Mouse (Mus musculus) limb, embryonic 15.5 days (tissue): Measurements from ENCODE around the gene Arid1a. TPM values are rescaled to one million over a fixed set of nuclear protein-coding genes. Genes with fewer than 3 reads are reported as not detected.
A peak's percentile ranks its signal among the peaks of the same experiment; 100 is the strongest.

ENCODE experiments used
- ATAC-seq: fragments of 200-750 bp; cut with Nextera tagmentation; 2 replicates; pipeline ENCODE4 v1.8.0; 2017; ENCODE audit warnings: low read depth, moderate TSS enrichment; ENCODE audit not compliant: insufficient number of reproducible peaks, low FRiP score, low TSS enrichment
- H3K27ac ChIP-seq: fragments of 300-500 bp; sonication (generic); 2 replicates; pipeline ENCODE4 v1.5.1; 2015; ENCODE audit warnings: moderate library complexity, mild to moderate bottlenecking, inconsistent platforms
- H3K27me3 ChIP-seq: fragments of 300-500 bp; sonication (generic); 2 replicates; pipeline ENCODE4 v1.6.1; 2015; ENCODE audit warnings: inconsistent platforms
- H3K36me3 ChIP-seq: fragments of 300-500 bp; sonication (generic); 2 replicates; pipeline ENCODE4 v1.6.1; 2015; ENCODE audit warnings: inconsistent platforms
- H3K4me1 ChIP-seq: fragments of 300-500 bp; sonication (generic); 2 replicates; pipeline ENCODE4 v1.6.1; 2015; ENCODE audit warnings: inconsistent platforms
- H3K4me2 ChIP-seq: fragments of 300-500 bp; sonication (generic); 2 replicates; pipeline ENCODE4 v1.6.1; 2015; ENCODE audit warnings: mild to moderate bottlenecking, inconsistent platforms
- H3K4me3 ChIP-seq: fragments of 300-500 bp; sonication (generic); 2 replicates; pipeline ENCODE4 v1.5.1; 2015; ENCODE audit warnings: mild to moderate bottlenecking, inconsistent platforms
- H3K9ac ChIP-seq: fragments of 300-500 bp; sonication (generic); 2 replicates; pipeline ENCODE4 v1.6.1; 2015; ENCODE audit warnings: inconsistent platforms
- H3K9me3 ChIP-seq: fragments of 300-500 bp; sonication (generic); 2 replicates; pipeline ENCODE4 v1.6.1; 2016; ENCODE audit warnings: inconsistent platforms
- WGBS: fragments of 180-500 bp; shearing (Covaris S2); methylation state at CpG from one replicate; pipeline ENCODE4 v1.1.7; 2015; 5-methylcytosine and 5-hydroxymethylcytosine counted together
- polyA plus RNA-seq: library from polyadenylated mRNA; unstranded; fragments of >200 nt; fragmentation: Nextera tagmentation; extraction: Ambion mirVana; gene quantifications from 2 replicates; pipeline ENCODE4 v1.2.1, GENCODE M21; 2015

The Arid1a gene
- polyA plus RNA-seq: 21.7 and 24.2 TPM in 2 replicates

DNA sequence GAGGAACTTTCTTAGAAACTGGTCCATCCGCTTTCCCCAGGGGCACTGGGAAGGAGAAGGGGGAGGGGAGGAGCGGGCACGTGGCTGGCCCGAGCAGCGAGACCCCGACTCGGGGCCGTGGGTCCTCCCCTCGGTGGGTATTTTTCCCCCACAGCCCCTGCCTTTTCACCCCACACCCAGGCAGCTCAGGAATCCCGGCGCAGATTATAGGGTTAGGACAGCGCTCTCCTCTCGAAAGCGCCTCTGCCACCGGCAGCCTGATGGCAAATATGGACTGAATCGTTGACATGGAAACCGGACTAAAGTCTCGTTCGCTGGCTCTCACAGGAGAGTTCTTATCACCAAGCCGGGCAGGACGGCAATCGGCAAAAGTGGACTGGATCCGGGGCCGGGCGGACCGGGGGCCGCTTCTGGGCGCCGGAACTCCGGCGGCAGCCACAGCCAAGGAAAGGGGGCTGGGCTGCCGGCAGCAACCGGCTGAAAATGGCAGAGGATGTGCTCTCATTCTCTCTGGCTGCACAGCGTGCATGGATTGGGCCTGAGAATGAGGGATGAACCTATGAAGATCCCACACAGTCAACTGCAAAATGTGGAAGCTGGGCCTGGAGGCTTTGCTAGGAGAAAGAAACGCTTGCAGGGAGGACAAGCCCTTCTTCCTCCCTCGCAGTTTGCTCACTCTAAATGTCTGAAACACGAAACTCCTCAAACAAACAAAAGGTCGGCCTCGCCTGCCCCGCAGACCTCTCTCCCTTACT, at the start of gene Arid1a:
TSS of gene Arid1a (minus strand) at position 256 of the 755 bp plus-strand sequence.
- Histone ChIP-seq H3K4me2 (peak within 1 kb of the TSS; percentile 93), H3K27me3 (no peaks in the 10 kb centered on the region), H3K9ac (peak within 1 kb of the TSS; percentile 63), H3K27ac (peak within 1 kb of the TSS; percentile 100), H3K9me3 (no peaks in the 10 kb centered on the region), H3K4me1 (peaks cover 25% of the 10 kb centered on the region), H3K4me3 (peak within 1 kb of the TSS; percentile 58), H3K36me3 (no peaks in the 10 kb centered on the region)
- WGBS: under 1% methylated on average over 40 of the region's 40 CpGs
- ATAC-seq: peak; percentile 58

DNA sequence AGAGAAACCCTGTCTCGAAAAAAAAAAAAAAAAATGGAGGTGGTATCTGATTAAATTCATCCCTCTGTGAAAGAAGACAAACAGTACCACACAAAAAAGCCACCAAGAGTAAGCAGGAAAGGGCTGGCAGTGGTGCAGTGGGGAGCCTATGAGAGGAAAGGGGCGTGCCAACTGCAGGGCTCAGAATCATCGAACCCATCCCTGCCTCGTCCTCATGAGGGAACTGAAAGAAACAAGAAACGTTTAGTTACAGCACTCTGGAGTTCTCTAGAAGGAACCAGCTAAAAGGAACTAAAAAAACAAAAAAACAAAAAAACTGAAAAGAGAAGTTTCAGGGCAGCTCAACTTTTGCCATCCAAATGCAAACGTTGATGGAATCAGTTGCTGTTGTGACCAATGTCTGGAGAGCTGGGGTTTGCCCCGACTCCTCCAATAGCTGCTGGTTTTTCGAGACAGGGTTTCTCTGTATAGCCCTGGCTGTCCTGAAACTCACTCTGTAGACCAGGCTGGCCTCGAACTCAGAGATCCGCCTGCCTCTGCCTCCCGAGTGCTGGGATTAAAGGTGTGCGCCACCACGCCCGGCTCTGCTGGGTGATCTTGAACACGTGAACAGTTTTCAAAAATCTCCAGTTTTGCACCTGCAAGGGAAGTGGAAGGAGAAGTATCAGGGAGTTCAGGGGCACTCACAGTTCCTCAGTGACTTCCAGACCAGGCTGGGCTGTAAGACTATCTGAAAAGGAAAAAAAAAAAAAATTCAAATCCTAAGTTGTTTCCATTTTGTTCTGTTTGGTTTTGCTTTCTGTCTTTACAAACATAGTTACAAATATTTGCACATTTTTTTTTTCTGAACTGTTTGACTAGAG, 48.1 kb upstream of the Arid1a start:
- Histone ChIP-seq H3K4me1 (no peaks in the 10 kb centered on the region), H3K9ac (no peak overlapping the region), H3K27ac (no peak overlapping the region), H3K4me2 (no peak overlapping the region), H3K27me3 (no peaks in the 10 kb centered on the region), H3K36me3 (no peaks in the 10 kb centered on the region), H3K4me3 (no peak overlapping the region), H3K9me3 (no peaks in the 10 kb centered on the region)
- 71% methylated on average over 15 of the region's 15 CpGs for WGBS
- ATAC-seq: no peak

DNA sequence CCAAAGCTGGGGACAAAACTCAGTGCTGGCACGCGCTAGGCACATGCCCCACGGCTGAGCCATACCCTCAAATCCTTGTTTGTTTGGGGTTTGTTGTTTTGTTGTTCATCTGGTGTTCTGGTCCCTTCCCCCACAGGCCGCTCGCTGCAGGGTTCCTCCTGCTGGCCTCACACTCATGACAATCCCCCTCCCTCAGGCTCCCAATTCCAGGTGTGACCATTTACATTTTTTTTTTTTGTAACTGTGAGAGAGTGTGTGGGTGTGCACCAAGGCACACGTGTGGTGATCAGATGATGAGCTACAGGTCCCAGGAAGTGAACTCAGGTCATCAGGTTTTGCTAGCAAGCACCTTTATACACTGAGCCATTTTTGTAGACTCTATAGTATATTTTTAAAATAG, 44.0 kb upstream of the Arid1a start:
- H3K36me3 ChIP-seq: no peaks in the 10 kb centered on the region
- H3K9ac ChIP-seq: no peak overlapping the region
- WGBS: 18% methylated on average over 6 of the region's 6 CpGs
- no peaks in the 10 kb centered on the region for H3K4me1 ChIP-seq
- no peak overlapping the region for H3K4me3 ChIP-seq
- no peaks in the 10 kb centered on the region for H3K27me3 ChIP-seq
- no peak for ATAC-seq
- no peak overlapping the region for H3K27ac ChIP-seq
- no peak overlapping the region for H3K4me2 ChIP-seq
- H3K9me3 ChIP-seq: no peaks in the 10 kb centered on the region

DNA sequence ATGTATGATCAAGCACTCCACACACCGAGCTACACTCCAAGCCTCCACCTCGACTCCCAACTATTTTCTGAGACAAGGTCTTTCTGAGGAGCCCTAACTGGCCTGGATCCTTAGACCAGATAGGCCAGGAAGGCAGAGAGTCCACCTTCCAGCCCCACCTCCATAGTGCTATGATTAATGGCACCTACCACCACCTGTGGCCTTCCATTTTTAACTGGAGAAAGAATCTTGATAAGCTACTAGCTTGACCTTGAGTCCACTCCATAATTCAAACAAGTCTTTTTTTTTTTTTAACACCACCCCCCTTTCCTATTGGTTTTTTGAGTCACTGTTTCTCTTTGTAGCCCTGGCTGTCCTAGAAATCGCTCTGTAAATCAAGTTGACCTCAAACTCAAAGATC, 36.7 kb upstream of the Arid1a start:
- no peak overlapping the region for H3K27ac ChIP-seq
- no peak overlapping the region for H3K4me2 ChIP-seq
- no peaks in the 10 kb centered on the region for H3K27me3 ChIP-seq
- 86% methylated on average over 3 of the region's 3 CpGs for WGBS
- H3K4me3 ChIP-seq: no peak overlapping the region
- ATAC-seq: no peak
- H3K9ac ChIP-seq: no peak overlapping the region
- H3K9me3 ChIP-seq: no peaks in the 10 kb centered on the region
- no peaks in the 10 kb centered on the region for H3K4me1 ChIP-seq
- no peaks in the 10 kb centered on the region for H3K36me3 ChIP-seq

DNA sequence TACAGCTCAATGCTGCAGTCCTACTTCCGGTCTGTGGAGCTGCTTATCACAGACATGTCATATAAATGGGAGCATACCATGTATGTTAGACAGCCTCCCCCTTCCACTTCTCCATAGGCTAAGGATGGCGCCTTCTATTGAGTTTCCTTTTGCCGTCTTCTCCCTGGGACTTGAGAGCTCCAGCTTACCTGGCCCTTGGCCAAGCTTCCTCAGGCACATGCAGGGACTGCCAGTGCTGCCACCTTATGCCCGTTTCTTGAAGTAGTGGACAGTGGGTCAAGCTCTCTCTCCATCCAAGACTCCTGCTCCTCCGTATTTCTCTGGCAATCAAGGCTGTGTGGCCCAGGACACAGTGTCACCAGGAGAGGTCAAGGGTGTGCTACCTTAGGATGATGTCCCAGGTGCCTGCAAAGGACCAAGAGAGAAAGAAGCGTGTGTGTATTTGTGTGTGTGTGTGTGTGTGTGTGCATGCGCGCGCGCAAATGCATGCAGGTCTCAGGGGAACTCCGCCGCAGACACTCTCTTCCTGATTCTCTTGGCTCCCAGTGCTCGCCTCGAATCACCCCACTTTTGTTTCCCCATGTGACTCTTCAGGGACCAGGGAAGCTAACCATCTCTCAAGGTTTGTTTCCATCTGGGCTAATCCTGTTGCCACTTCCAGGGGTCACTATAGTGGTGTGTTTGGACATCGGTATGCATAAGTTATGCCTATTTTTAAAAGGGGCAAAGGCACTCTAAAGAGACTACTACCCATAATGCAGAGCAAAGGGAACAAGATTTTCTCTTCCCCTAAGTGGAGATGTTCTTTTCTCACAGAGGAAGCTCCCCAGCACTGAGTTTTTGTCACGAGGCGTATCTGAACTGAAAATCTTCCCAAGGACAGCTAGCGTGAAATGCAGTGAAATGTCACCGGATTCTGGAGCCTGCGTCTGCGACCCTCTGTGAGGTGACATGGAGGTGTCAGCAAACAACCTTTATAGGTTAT, 18.3 kb upstream of the Arid1a start:
- 76% methylated on average over 21 of the region's 21 CpGs for WGBS
- Histone ChIP-seq H3K4me3 (no peak overlapping the region), H3K4me1 (no peaks in the 10 kb centered on the region), H3K36me3 (no peaks in the 10 kb centered on the region), H3K9ac (no peak overlapping the region), H3K27me3 (no peaks in the 10 kb centered on the region), H3K9me3 (no peaks in the 10 kb centered on the region), H3K4me2 (no peak overlapping the region), H3K27ac (no peak overlapping the region)
- 0 out of 2 replicates have a peak, but pooled peaks have one; percentile 35 for ATAC-seq

DNA sequence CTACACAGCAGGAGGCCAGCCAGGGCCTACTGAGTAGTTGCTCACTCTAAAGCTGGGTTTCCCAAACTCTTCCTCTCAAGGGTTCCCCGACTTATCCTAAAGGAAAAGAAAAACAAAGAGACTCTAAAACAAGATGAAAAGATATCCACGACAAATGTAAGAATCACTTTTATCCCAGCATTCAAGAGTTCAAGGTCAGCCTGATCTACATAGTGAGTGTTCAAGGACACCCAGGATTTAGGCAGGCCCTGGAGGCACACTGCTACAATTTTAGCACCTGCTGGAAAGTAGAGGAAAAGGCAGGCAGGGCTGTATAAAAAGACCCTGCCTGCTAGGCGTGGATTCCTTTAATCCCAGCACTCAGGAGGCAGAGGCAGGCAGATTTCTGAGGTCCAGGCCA, 12.6 kb upstream of the Arid1a start:
- 83% methylated on average over 3 of the region's 3 CpGs for WGBS
- Histone ChIP-seq H3K27me3 (no peaks in the 10 kb centered on the region), H3K4me1 (no peaks in the 10 kb centered on the region), H3K4me2 (no peak overlapping the region), H3K27ac (peak overlapping the region; percentile 48; the same call in 1 of the 2 replicates), H3K9me3 (no peaks in the 10 kb centered on the region), H3K36me3 (no peaks in the 10 kb centered on the region), H3K4me3 (no peak overlapping the region), H3K9ac (no peak overlapping the region)
- ATAC-seq: no peak

DNA sequence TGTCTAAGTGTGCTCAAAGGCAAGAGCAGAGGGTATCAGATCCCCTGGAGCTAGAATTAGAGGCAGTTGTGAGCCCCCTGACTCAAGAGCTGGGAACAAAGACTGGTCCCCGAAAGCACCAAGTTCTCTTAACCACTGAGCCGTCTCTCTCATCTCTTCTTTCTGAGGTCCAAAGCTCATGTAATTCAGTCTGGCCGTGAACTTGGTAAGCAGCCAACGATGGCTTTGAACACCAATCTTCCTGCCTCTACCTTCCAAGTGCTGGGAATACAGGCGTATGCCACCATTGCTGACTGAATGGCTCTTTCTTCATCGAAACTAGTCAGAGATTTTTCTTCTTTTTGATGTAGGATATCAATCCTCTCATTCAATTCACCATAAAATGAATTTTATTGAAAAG, 6.5 kb upstream of the Arid1a start:
- H3K36me3 ChIP-seq: no peaks in the 10 kb centered on the region
- no peak overlapping the region for H3K4me2 ChIP-seq
- no peak overlapping the region for H3K9ac ChIP-seq
- no peaks in the 10 kb centered on the region for H3K4me1 ChIP-seq
- no peaks in the 10 kb centered on the region for H3K27me3 ChIP-seq
- H3K4me3 ChIP-seq: no peak overlapping the region
- no peak overlapping the region for H3K27ac ChIP-seq
- 62% methylated on average over 6 of the region's 6 CpGs for WGBS
- H3K9me3 ChIP-seq: no peaks in the 10 kb centered on the region
- ATAC-seq: no peak

DNA sequence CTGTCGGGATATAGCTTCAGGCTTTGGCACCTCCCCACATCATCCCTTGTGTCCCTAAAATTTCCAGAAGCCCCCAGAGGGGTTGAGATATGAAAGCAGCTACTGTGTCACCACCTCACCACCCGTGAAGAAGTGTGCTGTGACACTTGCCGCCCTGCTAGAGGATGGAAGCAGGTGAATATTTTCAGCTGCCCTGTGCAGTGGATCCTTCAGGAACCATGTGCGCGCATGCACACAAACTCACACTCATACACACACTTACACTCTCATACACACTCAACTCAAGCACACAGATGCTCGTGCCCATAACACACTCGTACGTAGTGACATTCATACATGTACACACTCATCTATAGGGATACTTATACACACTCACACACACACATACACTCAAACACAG, 3.1 kb upstream of the Arid1a start:
- ATAC-seq: no peak
- Histone ChIP-seq H3K4me2 (no peak overlapping the region), H3K9me3 (no peaks in the 10 kb centered on the region), H3K27ac (no peak overlapping the region), H3K9ac (no peak overlapping the region), H3K4me1 (peaks cover 21% of the 10 kb centered on the region), H3K27me3 (no peaks in the 10 kb centered on the region), H3K4me3 (no peak overlapping the region), H3K36me3 (no peaks in the 10 kb centered on the region)
- 85% methylated on average over 8 of the region's 8 CpGs for WGBS

DNA sequence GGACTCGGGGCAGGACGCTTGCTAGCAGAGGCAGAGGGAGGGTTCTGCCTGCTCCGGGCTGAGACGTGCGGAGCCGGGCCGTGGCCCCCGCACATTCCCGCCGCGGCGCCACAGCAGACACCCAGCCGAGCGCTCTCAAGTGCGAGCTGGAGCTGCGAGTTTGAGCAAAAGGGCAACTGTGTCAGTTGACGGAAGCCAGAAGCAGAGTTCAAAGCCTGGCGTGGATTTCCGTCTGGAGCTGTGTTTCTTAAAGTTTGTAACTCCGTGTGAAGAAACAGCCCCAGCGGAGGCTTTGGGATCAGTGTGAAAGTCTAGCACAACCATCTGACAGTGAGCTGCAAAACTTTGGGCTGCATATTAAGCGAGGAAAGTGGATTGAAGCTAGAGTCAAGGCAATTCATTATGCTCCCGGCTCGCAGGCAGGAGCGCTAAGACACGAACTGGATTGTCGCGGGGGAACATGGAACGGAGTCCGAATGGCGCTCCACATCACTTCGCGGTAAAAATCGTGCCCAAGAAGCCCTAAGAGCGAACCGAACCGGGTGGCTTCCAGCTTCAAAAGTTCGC, 783 bp upstream of the Arid1a start:
- Histone ChIP-seq H3K4me2 (peak overlapping the region; percentile 93), H3K4me3 (peak overlapping the region; percentile 58), H3K4me1 (peaks cover 25% of the 10 kb centered on the region), H3K9ac (peak overlapping the region; percentile 63), H3K9me3 (no peaks in the 10 kb centered on the region), H3K27me3 (no peaks in the 10 kb centered on the region), H3K36me3 (no peaks in the 10 kb centered on the region), H3K27ac (peak overlapping the region; percentile 100)
- peak; percentile 45 for ATAC-seq
- under 1% methylated on average over 38 of the region's 38 CpGs for WGBS

DNA sequence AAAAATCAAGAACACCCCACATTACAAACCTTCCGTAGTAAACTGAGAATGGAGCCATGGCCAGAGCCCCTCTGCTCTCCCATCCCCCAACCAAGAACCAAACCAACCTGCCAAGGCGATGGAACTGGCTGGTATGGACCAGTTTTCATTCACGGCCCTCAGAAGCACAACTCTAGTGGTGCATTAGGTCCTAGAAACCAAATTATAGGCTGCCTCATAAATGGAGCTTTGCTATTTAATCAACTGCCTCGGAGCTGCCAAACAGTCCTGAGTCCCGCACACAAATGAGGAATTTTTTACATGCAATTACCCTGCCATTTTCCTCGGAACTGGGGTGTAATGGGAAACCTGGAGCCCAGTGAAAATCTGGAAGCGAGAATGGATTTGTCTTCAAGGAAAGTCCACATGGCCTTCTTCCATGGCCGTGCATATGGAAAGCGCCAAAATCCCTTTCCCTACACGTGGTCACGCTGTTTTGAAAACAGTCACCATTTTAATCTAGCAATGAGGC, 653 bp downstream of the Arid1a start:
- Histone ChIP-seq H3K36me3 (no peaks in the 10 kb centered on the region), H3K27me3 (no peaks in the 10 kb centered on the region), H3K4me2 (peak overlapping the region; percentile 93), H3K4me1 (peaks cover 25% of the 10 kb centered on the region), H3K9me3 (no peaks in the 10 kb centered on the region), H3K9ac (no peak overlapping the region), H3K27ac (peak overlapping the region; percentile 100), H3K4me3 (peak overlapping the region; percentile 58)
- 3% methylated on average over 11 of the region's 11 CpGs for WGBS
- no peak for ATAC-seq
